Mouse (Mus musculus) neural tube, embryonic 12.5 days (tissue): ENCODE results near the gene Olfr1441. TPM values are rescaled to one million over a fixed set of nuclear protein-coding genes. Genes with fewer than 3 reads are reported as not detected.

Experiments used
- ATAC-seq: fragments of 200-750 bp; cut with Nextera tagmentation; 2 replicates; pipeline ENCODE4 v1.8.0; 2017; ENCODE audit warnings: low read depth, mild to moderate bottlenecking, moderate TSS enrichment, moderate library complexity; ENCODE audit not compliant: low FRiP score
- H3K27ac ChIP-seq: fragments of 300-500 bp; sonication (generic); 2 replicates; pipeline ENCODE4 v1.5.1; 2016
- H3K27me3 ChIP-seq: fragments of 300-500 bp; sonication (generic); replicated peaks from 2 replicates; pipeline ENCODE4 v1.6.1; 2016; ENCODE audit warnings: mild to moderate bottlenecking
- H3K36me3 ChIP-seq: fragments of 300-500 bp; sonication (generic); 2 replicates; pipeline ENCODE4 v1.6.1; 2016; ENCODE audit warnings: mild to moderate bottlenecking
- H3K4me1 ChIP-seq: fragments of 300-500 bp; sonication (generic); 2 replicates; pipeline ENCODE4 v1.6.1; 2016
- H3K4me2 ChIP-seq: fragments of 300-500 bp; sonication (generic); replicated peaks from 2 replicates; pipeline ENCODE4 v1.6.1; 2016; ENCODE audit warnings: mild to moderate bottlenecking
- H3K4me3 ChIP-seq: fragments of 300-500 bp; sonication (generic); 2 replicates; pipeline ENCODE4 v1.5.1; 2016
- H3K9ac ChIP-seq: fragments of 300-500 bp; sonication (generic); 2 replicates; pipeline ENCODE4 v1.6.1; 2016; ENCODE audit warnings: mild to moderate bottlenecking
- H3K9me3 ChIP-seq: fragments of 300-500 bp; sonication (generic); 2 replicates; pipeline ENCODE4 v1.6.1; 2016; ENCODE audit warnings: mild to moderate bottlenecking
- WGBS: fragments of 180-500 bp; shearing (Covaris S2); methylation state at CpG from one replicate; pipeline ENCODE4 v1.1.7; 2016; 5-methylcytosine and 5-hydroxymethylcytosine counted together
- polyA plus RNA-seq: library from polyadenylated mRNA; unstranded; fragments of >200 nt; fragmentation: Nextera tagmentation; extraction: Ambion mirVana; gene quantifications from 2 replicates; pipeline ENCODE4 v1.2.1, GENCODE M21; 2016

The Olfr1441 gene
- polyA plus RNA-seq, 1 experiment from 2014 or later: not detected

DNA sequence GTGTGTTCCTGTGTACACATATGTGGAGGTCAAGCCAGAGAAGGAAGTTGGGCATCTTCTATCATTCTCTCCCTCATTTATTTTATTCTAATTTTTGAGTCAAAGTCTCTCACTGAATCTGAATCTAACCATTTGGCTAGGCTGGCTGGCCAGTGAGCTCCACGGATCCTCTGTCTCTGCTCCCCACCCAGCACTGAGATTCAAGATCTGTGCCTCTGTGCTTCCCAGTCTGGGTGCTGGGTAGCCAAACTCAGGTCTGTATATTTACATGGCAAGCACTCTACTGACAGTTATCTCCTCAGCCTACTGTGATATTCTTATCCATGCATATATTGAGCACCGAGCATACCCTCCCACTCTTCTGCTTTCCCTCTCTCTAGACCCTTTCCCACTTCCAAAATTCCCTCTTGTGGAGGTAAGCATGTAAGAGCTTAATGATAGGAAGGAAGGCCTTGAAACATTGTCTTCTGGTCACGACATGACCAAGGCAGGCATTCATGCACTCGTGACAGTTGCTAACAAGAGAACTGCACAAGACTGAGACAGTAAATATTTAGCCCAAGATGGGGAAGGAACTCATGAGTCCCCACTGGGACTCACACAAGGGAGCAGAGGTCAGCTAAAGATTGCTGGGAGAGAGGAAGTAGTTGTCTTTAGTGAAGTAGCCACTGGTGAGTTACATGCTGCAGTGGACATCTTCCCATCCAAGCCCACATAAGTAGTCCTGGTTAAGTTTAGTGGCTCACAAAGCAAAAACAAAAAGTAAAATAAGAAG is 18.7 kb downstream of the Olfr1441 start:
- 86% methylated on average over 4 of the region's 4 CpGs for WGBS
- Histone ChIP-seq H3K4me1 (no peaks in the 10 kb centered on the region), H3K9me3 (no peaks in the 10 kb centered on the region), H3K9ac (no peak overlapping the region), H3K4me3 (no peak overlapping the region), H3K27me3 (no peaks in the 10 kb centered on the region), H3K36me3 (no peaks in the 10 kb centered on the region), H3K4me2 (no peak overlapping the region), H3K27ac (no peak overlapping the region)
- no peak for ATAC-seq

DNA sequence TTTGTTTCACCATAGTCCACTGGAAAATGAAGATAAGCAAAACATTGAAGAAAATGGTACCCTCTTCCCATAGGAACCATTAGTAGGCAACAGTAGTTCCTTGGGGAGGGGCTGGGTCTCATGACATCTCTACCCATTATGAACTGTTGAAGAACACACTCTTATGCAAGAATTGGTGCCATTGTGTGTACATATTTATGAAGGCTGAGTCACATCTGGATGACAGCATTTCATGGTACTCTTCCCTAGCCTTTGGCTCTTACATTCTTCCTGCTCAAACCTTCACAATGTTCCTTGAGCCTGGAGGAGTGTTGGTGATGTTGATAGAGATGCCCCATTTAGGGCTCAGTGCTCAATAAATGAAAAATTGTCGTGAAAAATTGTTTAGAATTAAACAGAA is 22.3 kb downstream of the Olfr1441 start:
- no peaks in the 10 kb centered on the region for H3K27me3 ChIP-seq
- H3K27ac ChIP-seq: no peak overlapping the region
- 59% methylated on average over 1 of the region's 1 CpGs for WGBS
- H3K36me3 ChIP-seq: no peaks in the 10 kb centered on the region
- no peak overlapping the region for H3K4me3 ChIP-seq
- H3K9ac ChIP-seq: no peak overlapping the region
- H3K4me1 ChIP-seq: no peaks in the 10 kb centered on the region
- ATAC-seq: no peak
- no peaks in the 10 kb centered on the region for H3K9me3 ChIP-seq
- no peak overlapping the region for H3K4me2 ChIP-seq

DNA sequence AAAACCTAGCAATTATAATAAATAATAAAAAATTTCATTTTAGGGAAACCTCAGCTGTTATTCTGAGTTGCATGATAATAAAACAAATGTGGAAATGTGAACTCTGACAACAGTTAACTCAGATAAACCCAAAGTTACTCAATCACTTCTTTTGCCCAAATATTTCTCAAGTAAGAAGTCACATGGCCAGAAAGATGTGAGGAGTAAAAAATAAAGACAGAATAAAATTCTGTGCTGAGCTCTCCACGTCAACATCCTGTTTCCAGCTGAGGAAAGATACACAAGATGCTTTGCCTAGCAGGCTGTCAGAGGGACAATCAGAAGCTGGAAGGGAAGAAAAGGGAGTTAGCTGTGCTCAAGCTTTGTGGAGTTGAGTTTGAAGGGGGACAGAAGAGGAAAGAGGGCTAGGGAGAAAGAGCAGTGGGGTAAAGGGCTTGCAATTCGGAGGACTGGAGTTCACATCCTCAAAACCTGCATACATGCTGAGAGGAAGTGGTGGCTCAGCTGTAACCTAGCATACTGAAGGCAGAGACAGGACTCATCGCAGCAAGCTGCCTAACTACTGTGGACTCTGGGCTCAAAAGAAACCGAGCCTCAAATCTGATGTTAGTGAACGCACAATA is 23.0 kb downstream of the Olfr1441 start:
- H3K9ac ChIP-seq: no peak overlapping the region
- no peaks in the 10 kb centered on the region for H3K36me3 ChIP-seq
- ATAC-seq: no peak
- H3K4me2 ChIP-seq: no peak overlapping the region
- H3K27ac ChIP-seq: no peak overlapping the region
- H3K4me1 ChIP-seq: no peaks in the 10 kb centered on the region
- 69% methylated on average over 5 of the region's 5 CpGs for WGBS
- no peaks in the 10 kb centered on the region for H3K27me3 ChIP-seq
- no peaks in the 10 kb centered on the region for H3K9me3 ChIP-seq
- H3K4me3 ChIP-seq: no peak overlapping the region

DNA sequence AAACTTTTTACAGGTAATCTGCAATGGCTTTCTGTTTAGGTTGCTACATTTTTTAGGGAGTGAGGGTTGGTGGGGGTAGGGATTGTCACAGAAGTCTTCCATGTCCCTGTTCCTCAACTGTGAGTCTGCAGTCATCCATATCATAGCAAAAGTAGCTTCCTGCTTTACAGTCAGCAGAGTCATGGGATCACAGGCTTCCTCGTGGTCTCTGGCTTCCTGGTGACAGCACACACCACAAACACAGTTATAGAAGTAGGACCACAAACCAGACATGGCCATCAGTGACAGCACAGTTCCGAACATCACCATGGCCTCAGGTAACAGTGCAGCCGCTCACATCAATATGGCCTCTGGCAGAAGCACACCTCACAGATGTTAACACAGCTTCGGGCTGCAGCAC is 25.3 kb downstream of the Olfr1441 start:
- Histone ChIP-seq H3K27me3 (no peaks in the 10 kb centered on the region), H3K4me3 (no peak overlapping the region), H3K9ac (no peak overlapping the region), H3K36me3 (no peaks in the 10 kb centered on the region), H3K4me2 (no peak overlapping the region), H3K27ac (no peak overlapping the region), H3K4me1 (no peaks in the 10 kb centered on the region), H3K9me3 (no peaks in the 10 kb centered on the region)
- ATAC-seq: no peak
- WGBS: 86% methylated on average over 4 of the region's 4 CpGs

DNA sequence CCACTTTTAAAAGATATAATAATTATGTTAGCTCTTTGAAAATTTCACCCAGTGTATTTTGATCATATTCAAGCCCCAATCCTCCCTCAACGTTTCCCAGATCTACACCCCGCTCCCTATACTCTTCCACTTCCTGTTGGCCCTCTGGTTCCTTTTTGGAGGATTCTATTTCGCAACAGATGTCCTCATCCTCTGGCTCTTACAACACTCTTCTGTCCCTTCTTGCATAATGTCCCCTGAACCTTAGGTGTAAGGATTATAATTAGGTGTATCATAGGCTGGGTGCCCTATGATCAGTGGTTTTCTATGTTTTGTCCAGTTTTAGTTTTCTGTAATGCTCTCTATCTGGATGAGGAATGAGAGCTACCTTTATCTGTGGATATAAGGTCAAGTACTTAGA is 27.8 kb downstream of the Olfr1441 start:
- Histone ChIP-seq H3K36me3 (no peaks in the 10 kb centered on the region), H3K4me2 (no peak overlapping the region), H3K4me3 (no peak overlapping the region), H3K4me1 (no peaks in the 10 kb centered on the region), H3K27ac (no peak overlapping the region), H3K9me3 (no peaks in the 10 kb centered on the region), H3K9ac (no peak overlapping the region), H3K27me3 (no peaks in the 10 kb centered on the region)
- no peak for ATAC-seq
- WGBS: 92% methylated on average over 3 of the region's 3 CpGs

DNA sequence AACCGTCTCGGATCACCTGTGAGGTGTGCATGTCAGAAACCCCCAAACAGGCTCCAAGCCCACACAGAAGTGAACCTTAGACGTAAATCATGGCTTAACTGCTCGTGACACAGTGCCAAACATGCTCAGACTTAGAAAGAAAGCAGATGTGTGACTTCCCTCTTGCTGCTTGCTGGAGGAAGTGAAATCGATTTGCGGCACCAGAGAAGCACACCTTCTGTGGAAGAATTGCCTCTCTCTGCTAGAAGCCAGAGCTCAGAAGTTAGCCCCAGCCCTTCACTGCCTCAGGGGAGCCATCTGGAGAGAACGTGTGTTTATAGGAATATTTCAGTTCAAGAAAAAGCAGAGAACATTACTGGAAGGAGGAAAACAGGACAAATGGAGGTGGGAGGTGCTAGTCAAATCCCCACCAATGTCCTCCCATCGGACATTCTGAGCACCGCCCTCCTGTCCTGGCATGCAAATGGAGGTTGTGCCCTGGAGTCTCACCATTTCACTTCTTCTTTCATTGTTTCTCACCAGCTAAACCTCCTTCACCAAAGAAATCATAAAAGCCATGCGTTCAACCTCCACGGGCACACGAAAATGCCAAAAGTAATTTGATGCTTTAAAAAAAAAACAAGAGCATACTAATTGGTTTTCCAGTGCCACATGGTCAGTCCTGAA is 40.3 kb downstream of the Olfr1441 start:
- Histone ChIP-seq H3K9ac (no peak overlapping the region), H3K4me1 (no peaks in the 10 kb centered on the region), H3K27ac (no peak overlapping the region), H3K4me3 (no peak overlapping the region), H3K36me3 (no peaks in the 10 kb centered on the region), H3K4me2 (no peak overlapping the region), H3K9me3 (no peaks in the 10 kb centered on the region), H3K27me3 (no peaks in the 10 kb centered on the region)
- ATAC-seq: no peak
- 83% methylated on average over 12 of the region's 12 CpGs for WGBS

DNA sequence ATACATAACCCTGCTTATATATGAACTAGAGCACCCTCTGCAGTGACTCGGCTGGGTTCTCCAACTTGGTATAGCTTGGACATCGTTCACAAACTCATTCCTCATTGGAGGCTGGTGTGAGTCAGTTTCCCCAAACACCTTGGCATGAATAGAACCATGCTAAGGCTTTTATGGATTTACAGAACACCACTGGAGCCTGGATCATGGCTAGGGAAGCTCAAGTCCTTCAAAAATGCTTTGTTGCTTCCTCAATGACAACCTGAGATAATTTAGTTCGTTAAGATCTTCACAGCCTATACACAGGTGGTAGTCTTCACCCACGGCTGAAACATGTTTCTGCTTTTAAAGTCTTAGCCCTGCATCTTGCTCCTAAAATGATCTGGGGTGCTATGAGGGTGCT is 42.3 kb downstream of the Olfr1441 start:
- no peak for ATAC-seq
- H3K4me2 ChIP-seq: no peak overlapping the region
- H3K27me3 ChIP-seq: no peaks in the 10 kb centered on the region
- no peak overlapping the region for H3K27ac ChIP-seq
- no peak overlapping the region for H3K4me3 ChIP-seq
- H3K9ac ChIP-seq: no peak overlapping the region
- H3K4me1 ChIP-seq: no peaks in the 10 kb centered on the region
- WGBS: 83% methylated on average over 4 of the region's 4 CpGs
- H3K9me3 ChIP-seq: no peaks in the 10 kb centered on the region
- no peaks in the 10 kb centered on the region for H3K36me3 ChIP-seq

DNA sequence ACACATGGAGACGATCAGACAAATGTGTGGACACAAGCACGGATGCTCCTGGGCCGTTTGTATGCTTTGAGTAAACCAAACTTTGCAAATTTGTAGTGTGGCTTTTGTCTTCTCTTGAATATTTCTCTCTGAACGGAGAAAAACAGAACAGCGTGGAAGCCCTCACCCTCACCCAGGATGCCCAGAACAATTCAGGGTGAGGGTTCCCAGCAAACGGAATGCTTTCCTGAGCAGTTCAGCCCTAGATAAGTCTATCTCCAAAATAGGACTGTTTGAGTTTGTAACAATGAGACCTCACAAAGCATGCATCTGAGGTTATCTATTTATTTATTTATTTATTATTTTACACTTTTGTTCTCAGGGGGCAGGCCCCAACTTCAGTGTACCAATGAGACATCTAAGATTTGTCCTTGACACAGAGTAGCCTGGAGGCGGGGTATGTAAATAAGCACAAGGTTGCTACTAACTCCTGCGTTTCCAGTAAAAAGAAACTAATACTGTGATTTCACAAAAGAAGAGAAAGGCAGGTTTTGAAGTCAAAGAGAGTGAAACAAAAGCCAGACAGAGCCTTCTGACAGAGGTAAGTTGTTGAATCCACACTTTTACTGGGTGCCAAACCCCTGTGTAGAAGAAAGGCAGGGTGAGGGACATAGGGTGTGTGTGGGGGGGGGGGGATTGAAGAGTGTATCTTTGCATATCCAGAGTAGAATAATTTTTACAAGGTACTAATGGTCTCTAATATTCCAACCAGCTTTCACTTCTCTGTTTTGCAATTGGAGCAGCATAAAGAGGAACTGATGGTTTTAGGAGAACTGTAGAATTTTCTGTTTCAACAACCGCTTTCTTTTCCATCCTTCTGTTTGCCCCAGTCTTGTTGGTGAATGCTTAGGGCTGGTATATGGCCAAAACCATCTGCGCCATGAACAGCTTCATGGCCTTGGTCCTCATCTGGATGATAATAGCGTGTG is 43.3 kb downstream of the Olfr1441 start, which contains the start of gene Mpeg1:
TSS of gene Mpeg1 (plus strand) at position 498 of the 968 bp plus-strand sequence.
- Histone ChIP-seq H3K36me3 (peaks cover 8% of the 10 kb centered on the region; the same call in 1 of the 2 replicates), H3K9me3 (no peaks in the 10 kb centered on the region), H3K4me1 (no peaks in the 10 kb centered on the region), H3K4me2 (no peak within 1 kb of the TSS), H3K9ac (no peak within 1 kb of the TSS), H3K4me3 (no peak within 1 kb of the TSS), H3K27ac (no peak within 1 kb of the TSS), H3K27me3 (no peaks in the 10 kb centered on the region)
- ATAC-seq: no peak
- WGBS: 85% methylated on average over 11 of the region's 11 CpGs

DNA sequence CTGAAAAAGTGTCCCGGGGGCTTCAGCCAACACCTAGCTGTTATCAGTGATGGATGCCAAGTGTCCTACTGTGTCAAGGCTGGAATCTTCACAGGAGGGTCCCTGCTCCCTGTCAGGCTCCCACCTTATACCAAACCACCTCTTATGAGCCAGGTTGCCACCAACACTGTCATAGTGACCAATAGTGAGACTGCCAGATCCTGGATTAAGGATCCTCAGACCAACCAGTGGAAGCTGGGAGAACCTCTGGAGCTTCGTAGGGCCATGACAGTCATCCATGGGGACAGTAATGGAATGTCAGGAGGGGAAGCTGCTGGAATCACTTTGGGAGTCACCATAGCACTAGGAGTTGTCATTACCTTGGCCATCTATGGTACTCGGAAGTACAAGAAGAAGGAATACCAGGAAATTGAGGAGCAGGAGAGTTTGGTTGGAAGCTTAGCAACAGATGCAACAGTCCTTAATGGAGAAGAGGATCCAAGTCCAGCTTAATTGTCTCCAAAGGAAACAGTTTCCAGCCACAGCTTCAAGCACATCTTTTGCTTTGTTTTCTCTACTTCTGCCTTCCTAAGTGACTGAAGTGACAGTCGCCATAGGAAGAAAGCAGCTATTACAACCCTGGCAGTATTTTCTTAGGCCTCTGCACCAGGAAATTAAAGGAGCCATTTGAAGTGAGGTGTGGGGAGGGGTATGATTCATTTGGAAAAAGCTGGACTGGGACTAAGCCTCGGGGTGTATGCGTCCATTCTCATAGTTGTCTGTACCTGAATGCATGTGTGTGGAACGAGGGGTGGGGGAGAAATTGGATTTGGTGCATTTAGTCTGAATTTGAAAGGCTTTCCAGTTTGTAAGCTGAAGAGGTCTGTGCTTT is 45.9 kb downstream of the Olfr1441 start:
- H3K9ac ChIP-seq: no peak overlapping the region
- H3K4me3 ChIP-seq: no peak overlapping the region
- H3K27me3 ChIP-seq: no peaks in the 10 kb centered on the region
- 82% methylated on average over 7 of the region's 7 CpGs for WGBS
- no peak overlapping the region for H3K27ac ChIP-seq
- no peaks in the 10 kb centered on the region for H3K9me3 ChIP-seq
- H3K4me1 ChIP-seq: no peaks in the 10 kb centered on the region
- ATAC-seq: no peak
- H3K4me2 ChIP-seq: no peak overlapping the region
- H3K36me3 ChIP-seq: peaks cover 18% of the 10 kb centered on the region

DNA sequence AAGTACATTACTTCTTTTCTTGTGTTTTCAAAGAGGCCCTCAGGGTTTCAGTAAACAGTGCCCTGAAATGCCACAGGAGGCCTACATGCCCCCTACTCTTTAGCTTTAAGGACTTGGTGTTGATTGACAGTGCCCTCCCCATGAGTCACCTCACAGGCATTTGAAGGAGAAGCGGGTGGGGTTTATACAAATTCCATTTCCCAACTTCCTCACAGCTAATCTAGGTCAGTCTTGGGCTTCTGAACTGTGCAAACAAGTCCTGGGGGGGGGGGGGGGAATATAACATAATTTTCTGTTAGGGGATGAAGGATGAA is 46.4 kb downstream of the Olfr1441 start:
- H3K27ac ChIP-seq: no peak overlapping the region
- no peak overlapping the region for H3K9ac ChIP-seq
- no peak overlapping the region for H3K4me2 ChIP-seq
- no peaks in the 10 kb centered on the region for H3K9me3 ChIP-seq
- no peak for ATAC-seq
- no peak overlapping the region for H3K4me3 ChIP-seq
- 68% methylated on average over 1 of the region's 1 CpGs for WGBS
- no peaks in the 10 kb centered on the region for H3K4me1 ChIP-seq
- H3K27me3 ChIP-seq: no peaks in the 10 kb centered on the region
- peaks cover 24% of the 10 kb centered on the region for H3K36me3 ChIP-seq

DNA sequence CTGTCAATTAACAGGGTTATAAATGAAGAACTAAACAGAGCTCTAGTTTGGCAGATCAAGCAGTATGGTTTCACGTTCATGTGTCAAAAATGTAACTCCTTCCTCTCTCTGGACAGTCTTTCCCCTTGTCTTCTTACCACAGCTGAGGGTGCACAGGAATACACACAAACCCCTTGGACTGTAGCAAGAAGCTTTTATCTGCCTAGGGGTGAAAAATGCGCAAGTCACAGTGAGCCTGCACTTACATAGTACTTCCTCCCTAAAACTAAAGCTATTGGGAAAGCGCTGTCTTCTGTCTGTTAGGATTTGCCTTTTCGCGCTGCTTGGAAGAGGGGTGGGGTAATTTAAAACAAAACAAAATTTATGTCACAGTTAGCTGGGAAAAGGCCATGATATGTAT is 46.9 kb downstream of the Olfr1441 start:
- Histone ChIP-seq H3K4me2 (no peak overlapping the region), H3K9me3 (no peaks in the 10 kb centered on the region), H3K27ac (no peak overlapping the region), H3K36me3 (peaks cover 28% of the 10 kb centered on the region), H3K27me3 (no peaks in the 10 kb centered on the region), H3K4me1 (no peaks in the 10 kb centered on the region), H3K9ac (no peak overlapping the region), H3K4me3 (no peak overlapping the region)
- WGBS: 88% methylated on average over 5 of the region's 5 CpGs
- no peak for ATAC-seq
